Mouse (Mus musculus): Measurements from ENCODE around the gene Trim9. TPM values are rescaled to one million over a fixed set of nuclear protein-coding genes. Genes with fewer than 3 reads are reported as not detected.

Trim9 gene
- polyA plus RNA-seq, 1 experiment from 2014 or later: 3.0 TPM

Other genes with a start within 250 kb of the Trim9 start
- 11.5 and 13.5 TPM in 2 replicates for gene Nin, start 233.9 kb downstream of the Trim9 start, polyA plus RNA-seq (2016; fragmentation: Nextera tagmentation; extraction: Ambion mirVana)
- 0.09 and 0.25 TPM in 2 replicates for gene Abhd12b, start 193.5 kb downstream of the Trim9 start, polyA plus RNA-seq (2016; fragmentation: Nextera tagmentation; extraction: Ambion mirVana)
- 9.7 and 10.3 TPM in 2 replicates for gene Pygl, start 116.1 kb downstream of the Trim9 start, polyA plus RNA-seq (2016; fragmentation: Nextera tagmentation; extraction: Ambion mirVana)
- gene Tmx1, start 105.5 kb upstream of the Trim9 start, polyA plus RNA-seq (2016; fragmentation: Nextera tagmentation; extraction: Ambion mirVana): 97.1 and 104 TPM in 2 replicates

All from embryonic facial prominence, embryonic 12.5 days (tissue).